Mouse (Mus musculus) megakaryocyte, embryonic 14.5 days (primary cell): ENCODE results near the gene Gm28047.

Experiments used
- FLI1 ChIP-seq: IDR thresholded peaks from 2 replicates; pipeline ENCODE4 v1.6.1; 2012; ENCODE audit warnings: low read length, inconsistent platforms, mixed read lengths
- GATA1 ChIP-seq: IDR thresholded peaks from 3 replicates; pipeline ENCODE4 v1.6.1; 2012; ENCODE audit warnings: mixed read lengths, low read length, inconsistent platforms, borderline replicate concordance

DNA sequence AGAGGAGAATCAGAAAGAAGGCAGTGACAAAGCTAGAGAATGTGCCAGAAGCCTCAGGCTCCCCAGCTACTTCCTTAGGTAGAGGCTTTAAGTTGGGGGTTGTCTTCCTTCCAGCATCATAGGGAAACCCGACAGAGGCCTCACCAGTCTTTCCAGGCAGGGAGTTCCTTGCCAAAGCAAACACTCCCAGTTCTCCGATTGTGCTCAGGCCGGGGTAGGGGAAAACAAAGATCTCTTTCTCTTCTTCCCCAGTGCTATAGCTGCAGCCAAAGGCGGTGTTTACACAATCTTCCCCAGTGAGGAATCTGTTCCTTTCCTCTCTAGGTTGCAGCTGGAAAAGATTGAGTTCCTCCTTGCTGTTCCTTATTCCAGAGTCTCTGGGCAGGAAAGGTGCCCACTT is 31.8 kb upstream of the Gm28047 start:
- TF ChIP-seq GATA1 (no peak), FLI1 (no peak)
